Mouse (Mus musculus) heart, embryonic 16.5 days (tissue): ENCODE results near the gene Ppia. TPM values are rescaled to one million over a fixed set of nuclear protein-coding genes. Genes with fewer than 3 reads are reported as not detected.
"Not testable (repeated sequence)": the region's sequence is repeated elsewhere in the genome, so short reads cannot be mapped to it uniquely, and the experiment has no call there.

Source experiments
- ATAC-seq: fragments of 200-750 bp; cut with Nextera tagmentation; replicated peaks from 2 replicates; pipeline ENCODE4 v1.8.0; 2017; ENCODE audit warnings: moderate number of reproducible peaks; ENCODE audit not compliant: insufficient read depth, low FRiP score; ENCODE audit errors: extremely low read depth
- H3K27ac ChIP-seq: fragments of 300-500 bp; sonication (generic); 2 replicates; pipeline ENCODE4 v1.5.1; 2014; ENCODE audit warnings: mild to moderate bottlenecking, low read length, control low read depth, moderate library complexity
- H3K27me3 ChIP-seq: fragments of 300-500 bp; sonication (generic); 2 replicates; pipeline ENCODE4 v1.6.1; 2014; ENCODE audit warnings: low read length, mixed read lengths; ENCODE audit not compliant: control insufficient read depth, insufficient read depth
- H3K36me3 ChIP-seq: fragments of 300-500 bp; sonication (generic); 2 replicates; pipeline ENCODE4 v1.6.1; 2014; ENCODE audit not compliant: control insufficient read depth, insufficient read depth
- H3K4me1 ChIP-seq: fragments of 300-500 bp; sonication (generic); 2 replicates; pipeline ENCODE4 v1.6.1; 2014; ENCODE audit warnings: low read length, mixed read lengths; ENCODE audit not compliant: control insufficient read depth, insufficient read depth
- H3K4me2 ChIP-seq: fragments of 300-500 bp; sonication (generic); 2 replicates; pipeline ENCODE4 v1.6.1; 2014; ENCODE audit warnings: low read depth, mild to moderate bottlenecking, control low read depth, low read length
- H3K4me3 ChIP-seq: fragments of 300-500 bp; sonication (generic); 2 replicates; pipeline ENCODE4 v1.5.1; 2014; ENCODE audit warnings: mild to moderate bottlenecking, control low read depth, low read length
- H3K9ac ChIP-seq: fragments of 300-500 bp; sonication (generic); 2 replicates; pipeline ENCODE4 v1.6.1; 2014; ENCODE audit warnings: low read length, control low read depth
- H3K9me3 ChIP-seq: fragments of 300-500 bp; sonication (generic); replicated peaks from 2 replicates; pipeline ENCODE4 v1.6.1; 2016; ENCODE audit warnings: low read length; ENCODE audit not compliant: control insufficient read depth
- WGBS: fragments of 180-500 bp; shearing (Covaris S2); extraction: QIAGEN DNeasy Blood & Tissue Kit; methylation state at CpG from one replicate; pipeline ENCODE4 v1.1.7; 2014; 5-methylcytosine and 5-hydroxymethylcytosine counted together
- polyA plus RNA-seq: library from polyadenylated mRNA; unstranded; fragments of >200 nt; fragmentation: Nextera tagmentation; extraction: Ambion mirVana; gene quantifications from 2 replicates; pipeline ENCODE4 v1.2.1, GENCODE M21; 2015

Gene Ppia
- polyA plus RNA-seq, 1 experiment from 2014 or later: 4,038 TPM

GRCm38 (mm10) chr11:6444077-6444853 lies 29.0 kb downstream of the Ppia start, which contains the start of gene H2afv:
Gene H2afv (minus strand): TSS chr11:6444443.
- peak within 1 kb of the TSS; percentile 81 for H3K4me2 ChIP-seq
- H3K4me1 ChIP-seq: peaks cover 19% of the 10 kb centered on the region; the same call in 1 of the 2 replicates
- H3K27ac ChIP-seq: peak within 1 kb of the TSS; percentile 95
- under 1% methylated on average over 79 of the region's 80 CpGs for WGBS
- H3K9ac ChIP-seq: peak within 1 kb of the TSS; percentile 91
- peaks cover 10% of the 10 kb centered on the region; the same call in 1 of the 2 replicates for H3K36me3 ChIP-seq
- no peaks in the 10 kb centered on the region for H3K27me3 ChIP-seq
- ATAC-seq: peak; percentile 97
- H3K9me3 ChIP-seq: no peaks in the 10 kb centered on the region
- peak within 1 kb of the TSS; percentile 80 for H3K4me3 ChIP-seq

DNA sequence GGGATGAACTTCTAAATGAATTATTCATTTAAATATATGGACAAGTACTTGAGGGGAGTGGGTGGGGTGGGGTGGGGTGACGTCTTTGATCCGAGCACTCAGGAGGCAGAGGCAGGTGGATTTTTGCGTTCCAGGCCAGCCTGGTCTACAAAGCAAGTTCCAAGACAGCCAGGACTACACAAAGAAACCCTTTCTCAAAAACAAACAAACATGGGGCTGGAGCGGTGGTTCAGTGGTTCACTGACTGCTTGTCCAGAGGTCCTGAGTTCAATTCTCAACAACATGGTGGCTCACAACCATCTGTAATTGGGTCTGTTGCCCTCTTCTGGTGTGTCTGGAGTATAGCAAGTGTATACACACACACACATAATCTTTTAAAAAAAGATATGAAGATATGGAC lies 30.2 kb downstream of the Ppia start:
- H3K4me2 ChIP-seq: no peak overlapping the region

DNA sequence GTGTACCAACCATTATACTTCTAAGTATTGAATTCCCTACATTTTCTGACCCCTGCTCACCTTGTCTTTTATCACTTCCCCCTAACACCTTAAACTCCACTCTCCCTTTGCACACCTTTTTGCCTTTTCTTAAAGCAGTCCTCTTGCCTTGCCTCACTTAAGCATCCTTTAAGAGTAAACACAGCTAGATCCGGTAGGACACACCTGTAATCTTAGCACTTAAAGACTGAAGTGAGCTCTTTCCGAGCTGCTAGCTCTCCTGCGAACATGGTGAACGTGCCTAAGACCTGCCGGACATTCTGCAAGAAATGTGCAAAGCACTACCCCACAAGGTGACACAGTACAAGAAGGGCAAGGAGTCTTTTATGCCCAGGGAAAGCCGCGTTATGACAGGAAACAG lies 30.7 kb downstream of the Ppia start:
- ATAC-seq: no peak
- H3K36me3 ChIP-seq: peaks cover 3% of the 10 kb centered on the region; the same call in 1 of the 2 replicates
- H3K9me3 ChIP-seq: no peaks in the 10 kb centered on the region
- 79% methylated on average over 7 of the region's 7 CpGs for WGBS
- H3K27ac ChIP-seq: no peak overlapping the region
- no peaks in the 10 kb centered on the region for H3K27me3 ChIP-seq
- H3K9ac ChIP-seq: no peak overlapping the region
- peaks cover 19% of the 10 kb centered on the region; the same call in 1 of the 2 replicates for H3K4me1 ChIP-seq
- H3K4me3 ChIP-seq: no peak overlapping the region
- H3K4me2 ChIP-seq: no peak overlapping the region

More for the DNA sequence above, 30.2 kb downstream of the Ppia start:
- no peaks in the 10 kb centered on the region for H3K9me3 ChIP-seq
- WGBS: 77% methylated on average over 4 of the region's 4 CpGs
- H3K27me3 ChIP-seq: no peaks in the 10 kb centered on the region
- no peak overlapping the region for H3K9ac ChIP-seq
- peaks cover 6% of the 10 kb centered on the region; the same call in 1 of the 2 replicates for H3K36me3 ChIP-seq
- H3K4me3 ChIP-seq: no peak overlapping the region
- no peak overlapping the region for H3K27ac ChIP-seq
- no peak for ATAC-seq
- H3K4me1 ChIP-seq: peaks cover 19% of the 10 kb centered on the region; the same call in 1 of the 2 replicates

DNA sequence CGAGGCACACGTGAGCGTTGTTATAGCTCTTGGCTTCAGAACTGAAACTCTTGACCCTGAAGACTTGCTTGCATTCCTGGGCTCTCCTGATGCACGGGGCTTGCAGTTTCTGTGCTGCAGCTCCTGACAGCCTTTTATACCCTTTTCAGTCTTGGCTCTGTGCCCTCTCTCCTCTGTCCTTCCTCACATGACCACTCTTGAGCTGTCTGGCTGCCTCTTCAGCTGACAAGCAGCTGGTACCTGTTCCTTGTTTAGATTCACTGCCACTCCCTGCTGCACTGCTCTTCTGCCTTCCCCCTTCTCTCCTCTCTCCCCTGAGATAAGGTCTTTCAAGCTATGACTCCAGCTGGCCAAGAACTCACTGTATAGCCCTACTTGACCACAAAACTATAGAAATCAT lies 32.2 kb downstream of the Ppia start:
- Histone ChIP-seq H3K4me1 (peaks cover 18% of the 10 kb centered on the region; the same call in 1 of the 2 replicates), H3K9me3 (no peaks in the 10 kb centered on the region), H3K9ac (no peak overlapping the region), H3K36me3 (no peaks in the 10 kb centered on the region), H3K4me2 (no peak overlapping the region; the same call in 1 of the 2 replicates), H3K27ac (peak overlapping the region; percentile 39; the same call in 1 of the 2 replicates), H3K27me3 (no peaks in the 10 kb centered on the region), H3K4me3 (no peak overlapping the region)
- no peak for ATAC-seq
- WGBS: 40% methylated on average over 4 of the region's 4 CpGs

DNA sequence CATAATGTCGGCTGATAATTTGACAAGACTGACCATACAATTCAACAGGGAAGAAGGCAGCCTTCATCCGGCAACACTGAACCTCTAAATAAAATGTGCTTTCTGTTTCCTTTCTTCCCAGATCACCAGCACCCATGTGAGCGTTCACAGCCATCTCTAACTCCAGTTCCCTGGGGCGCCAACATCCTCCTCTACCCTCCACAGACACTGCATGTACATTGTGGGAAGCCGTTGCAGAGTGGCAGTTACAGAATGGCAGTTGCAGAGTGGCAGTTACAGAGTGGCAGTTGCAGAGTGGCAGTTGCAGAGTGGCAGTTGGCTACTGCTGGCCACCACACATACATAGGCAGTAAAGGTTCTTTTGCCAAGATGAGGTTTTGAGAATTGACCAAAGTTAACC lies 32.9 kb downstream of the Ppia start:
- not testable (repeated sequence) for H3K27ac ChIP-seq, H3K27me3 ChIP-seq, H3K4me3 ChIP-seq, H3K4me2 ChIP-seq, H3K9ac ChIP-seq, H3K36me3 ChIP-seq, H3K9me3 ChIP-seq, ATAC-seq
- peaks cover 13% of the 10 kb centered on the region; the same call in 1 of the 2 replicates for H3K4me1 ChIP-seq
- WGBS: 89% methylated on average over 5 of the region's 5 CpGs

DNA sequence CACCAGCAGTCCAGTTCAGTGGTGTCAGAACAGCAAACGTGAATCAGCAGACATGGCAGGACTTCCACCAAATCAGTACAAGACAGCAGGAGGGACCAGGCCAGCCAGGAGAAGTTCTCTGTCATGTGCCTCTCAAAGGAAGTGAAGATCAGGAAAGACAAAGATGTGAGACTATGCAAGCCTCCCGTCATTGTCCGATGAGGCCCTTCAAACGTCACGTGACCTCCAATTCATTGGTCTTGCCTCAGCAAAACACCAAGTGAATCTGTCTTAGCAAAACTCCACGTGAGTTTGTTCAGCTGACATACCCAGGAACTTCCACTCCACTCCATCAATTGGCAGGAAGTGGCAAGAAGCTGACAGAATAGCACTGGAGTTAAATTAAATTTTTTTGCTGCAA lies 40.8 kb downstream of the Ppia start:
- ATAC-seq: no peak
- 75% methylated on average over 6 of the region's 6 CpGs for whole genome bisulfite sequencing

DNA sequence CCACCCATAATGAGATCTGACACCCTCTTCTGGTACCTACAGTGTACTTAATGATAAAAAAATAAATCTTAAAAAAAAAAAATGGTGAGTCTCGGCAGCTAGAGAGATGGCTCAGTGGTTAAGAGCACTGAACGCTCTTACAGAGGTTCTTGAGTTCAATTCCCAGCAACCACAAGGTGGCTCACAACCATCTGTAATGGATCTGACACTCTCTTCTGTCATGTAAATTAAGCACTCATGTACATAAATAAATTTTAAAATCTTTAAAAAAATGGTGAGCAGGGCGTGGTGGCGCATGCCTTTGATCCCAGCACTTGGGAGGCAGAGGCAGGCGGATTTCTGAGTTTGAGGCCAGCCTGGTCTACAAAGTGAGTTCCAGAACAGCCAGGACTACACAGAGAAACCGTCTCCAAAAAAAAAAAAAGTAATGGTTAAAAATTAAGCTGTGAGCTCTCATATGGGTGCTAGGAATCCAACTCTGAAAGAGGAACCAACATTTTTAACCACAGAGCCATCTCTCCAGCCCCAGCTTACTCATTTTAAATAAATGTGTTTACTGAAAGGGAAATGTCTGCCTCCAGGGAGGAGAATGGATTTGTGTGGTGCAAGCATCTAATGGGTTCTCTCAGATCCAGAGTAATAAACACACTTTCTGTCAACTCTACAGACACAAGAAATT lies 48.1 kb downstream of the Ppia start:
- WGBS: 87% methylated on average over 6 of the region's 6 CpGs
- H3K9ac ChIP-seq: no peak overlapping the region
- H3K4me3 ChIP-seq: no peak overlapping the region
- no peak overlapping the region for H3K4me2 ChIP-seq
- ATAC-seq: no peak
- H3K27me3 ChIP-seq: no peaks in the 10 kb centered on the region
- H3K36me3 ChIP-seq: 0 out of 2 replicates have a peak, but pooled peaks cover 3% of the 10 kb centered on the region
- no peak overlapping the region for H3K27ac ChIP-seq
- no peaks in the 10 kb centered on the region for H3K4me1 ChIP-seq
- H3K9me3 ChIP-seq: no peaks in the 10 kb centered on the region

More for the DNA sequence above, 40.8 kb downstream of the Ppia start:
- H3K27ac ChIP-seq: no peak overlapping the region
- H3K9ac ChIP-seq: no peak overlapping the region
- H3K4me1 ChIP-seq: no peaks in the 10 kb centered on the region
- H3K4me3 ChIP-seq: no peak overlapping the region
- H3K4me2 ChIP-seq: no peak overlapping the region
- H3K36me3 ChIP-seq: no peaks in the 10 kb centered on the region
- H3K27me3 ChIP-seq: no peaks in the 10 kb centered on the region
- H3K9me3 ChIP-seq: no peaks in the 10 kb centered on the region

DNA sequence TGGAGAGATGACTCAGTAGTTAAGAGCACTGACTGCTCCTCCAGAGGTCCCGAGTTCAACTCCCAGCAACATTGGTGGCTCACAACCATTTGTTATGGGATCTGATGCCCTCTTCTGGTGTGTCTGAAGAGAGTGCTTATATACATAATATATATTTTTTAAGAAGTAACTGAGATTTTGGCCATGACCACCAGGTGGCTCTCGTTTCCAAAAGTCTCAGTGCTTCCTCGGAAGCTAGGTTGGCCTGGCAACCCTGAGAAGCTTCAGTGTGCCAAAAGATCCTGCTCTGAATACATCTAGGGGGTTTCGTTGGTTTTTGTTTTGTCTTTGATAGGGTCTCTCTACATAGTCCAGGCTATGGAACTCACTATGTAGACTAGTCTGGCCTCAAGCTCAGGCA lies 49.9 kb downstream of the Ppia start:
- H3K27me3 ChIP-seq: no peaks in the 10 kb centered on the region
- 21% methylated on average over 4 of the region's 4 CpGs for WGBS
- no peak overlapping the region for H3K9ac ChIP-seq
- H3K27ac ChIP-seq: no peak overlapping the region
- no peaks in the 10 kb centered on the region for H3K9me3 ChIP-seq
- H3K36me3 ChIP-seq: 0 out of 2 replicates have a peak, but pooled peaks cover 3% of the 10 kb centered on the region
- peak; percentile 77 for ATAC-seq
- no peak overlapping the region for H3K4me2 ChIP-seq
- H3K4me1 ChIP-seq: peaks cover 4% of the 10 kb centered on the region
- H3K4me3 ChIP-seq: no peak overlapping the region

DNA sequence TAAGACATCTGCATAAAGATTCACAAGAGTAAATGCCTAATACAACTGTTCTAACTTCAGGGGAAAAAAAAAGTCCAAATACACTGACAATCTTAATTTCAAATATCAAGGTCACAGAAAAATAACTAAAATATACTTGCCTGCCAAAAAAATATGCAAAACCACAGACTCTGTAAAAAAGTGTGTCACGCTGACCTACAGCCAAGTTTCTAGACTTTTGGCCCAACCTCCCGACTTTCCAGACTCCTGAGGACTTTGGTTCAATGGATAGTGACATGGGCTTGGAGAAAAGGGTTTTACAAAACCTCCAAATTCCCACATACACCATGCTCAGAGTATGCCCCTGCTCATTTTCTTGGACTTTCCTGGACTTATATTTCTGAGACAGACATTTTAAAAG lies 53.3 kb downstream of the Ppia start:
- 68% methylated on average over 2 of the region's 2 CpGs for WGBS
- no peak overlapping the region for H3K4me2 ChIP-seq
- H3K27me3 ChIP-seq: no peaks in the 10 kb centered on the region

More for the DNA sequence above, 53.3 kb downstream of the Ppia start:
- H3K27ac ChIP-seq: no peak overlapping the region; the same call in 1 of the 2 replicates
- H3K4me1 ChIP-seq: peaks cover 24% of the 10 kb centered on the region
- no peak overlapping the region for H3K4me3 ChIP-seq
- no peak overlapping the region for H3K9ac ChIP-seq
- 0 out of 2 replicates have a peak, but pooled peaks cover 3% of the 10 kb centered on the region for H3K36me3 ChIP-seq
- no peak for ATAC-seq
- no peaks in the 10 kb centered on the region for H3K9me3 ChIP-seq
